Mouse (Mus musculus): Measurements from ENCODE around the gene Emilin1. TPM values are rescaled to one million over a fixed set of nuclear protein-coding genes. Genes with fewer than 3 reads are reported as not detected.

Gene Emilin1
- total and polyA plus RNA-seq, 2 experiments, result 17.8 to 31.5 TPM

- DNase-seq (ENCODE audit: extremely low read depth, low read depth, low spot score), result no peak
Observed at GRCm38 (mm10) chr5:30944344-30944743, 31.1 kb downstream of the Emilin1 start.

GRCm38 (mm10) chr5:30944956-30945781, 32.0 kb downstream of the Emilin1 start, which contains the start of gene Cgref1:
Cgref1 (minus strand) TSS chr5:30945591.
- DNase-seq (ENCODE audit: extremely low read depth, low read depth, low spot score), result no peak
- no peaks in the 10 kb centered on the region for H3K27me3 ChIP-seq (ENCODE audit: control insufficient read depth, insufficient read depth, low read length)
- TF ChIP-seq POLR2A (IDR thresholded peaks at IDR 0.05; ENCODE audit: extremely low read depth, insufficient read depth, low read length) (no peak), CTCF (IDR thresholded peaks at IDR 0.05; ENCODE audit: low read depth, low read length) (peak; percentile 47)

More at GRCm38 (mm10) chr5:30944344-30944743, 31.1 kb downstream of the Emilin1 start:
- Histone ChIP-seq H3K9ac (ENCODE audit: low read depth, low read length) (no peak overlapping the region), H3K4me1 (ENCODE audit: control insufficient read depth, insufficient read depth, low read length) (peaks cover 7% of the 10 kb centered on the region), H3K27me3 (ENCODE audit: control insufficient read depth, insufficient read depth, low read length) (no peaks in the 10 kb centered on the region), H3K36me3 (ENCODE audit: control insufficient read depth, insufficient read depth, low read length) (no peaks in the 10 kb centered on the region), H3K79me2 (ENCODE audit: control insufficient read depth, insufficient read depth, low read length) (no peaks in the 10 kb centered on the region), H3K4me3 (ENCODE audit: insufficient read depth, low read depth, low read length) (no peak overlapping the region), H3K27ac (replicated peaks; ENCODE audit: insufficient read depth, low read depth, low read length) (no peak overlapping the region)
- TF ChIP-seq CTCF (IDR thresholded peaks at IDR 0.05; ENCODE audit: low read depth, low read length), result no peak
- TF ChIP-seq POLR2A (IDR thresholded peaks at IDR 0.05; ENCODE audit: extremely low read depth, insufficient read depth, low read length), result no peak
- 88% methylated on average over 6 of the region's 6 CpGs for WGBS

GRCm38 (mm10) chr5:30948620-30949019, 35.4 kb downstream of the Emilin1 start:
- no peaks in the 10 kb centered on the region; the same call in 1 of the 2 replicates for H3K79me2 ChIP-seq (ENCODE audit: control insufficient read depth, insufficient read depth, low read length)
- H3K36me3 ChIP-seq (ENCODE audit: control insufficient read depth, insufficient read depth, low read length), result peaks cover 4% of the 10 kb centered on the region
- H3K9ac ChIP-seq (ENCODE audit: low read depth, low read length), result no peak overlapping the region
- H3K27ac ChIP-seq (replicated peaks; ENCODE audit: insufficient read depth, low read depth, low read length), result peak overlapping the region; percentile 14; the same call in 1 of the 2 replicates
- TF ChIP-seq CTCF (IDR thresholded peaks at IDR 0.05; ENCODE audit: low read depth, low read length) (no peak), POLR2A (IDR thresholded peaks at IDR 0.05; ENCODE audit: extremely low read depth, insufficient read depth, low read length) (no peak)
- WGBS, result 51% methylated on average over 5 of the region's 5 CpGs
- H3K4me3 ChIP-seq (ENCODE audit: insufficient read depth, low read depth, low read length), result no peak overlapping the region
- peak; percentile 65 for DNase-seq (ENCODE audit: extremely low read depth, low read depth, low spot score)
- peaks cover 22% of the 10 kb centered on the region for H3K4me1 ChIP-seq (ENCODE audit: control insufficient read depth, insufficient read depth, low read length)
- H3K27me3 ChIP-seq (ENCODE audit: control insufficient read depth, insufficient read depth, low read length), result no peaks in the 10 kb centered on the region

More at GRCm38 (mm10) chr5:30944956-30945781, 32.0 kb downstream of the Emilin1 start, which contains the start of gene Cgref1:
- WGBS, result 8% methylated on average over 44 of the region's 44 CpGs
- Histone ChIP-seq H3K4me1 (ENCODE audit: control insufficient read depth, insufficient read depth, low read length) (peaks cover 7% of the 10 kb centered on the region), H3K4me3 (ENCODE audit: insufficient read depth, low read depth, low read length) (peak within 1 kb of the TSS; percentile 53; the same call in 1 of the 2 replicates), H3K9ac (ENCODE audit: low read depth, low read length) (peak within 1 kb of the TSS; percentile 64), H3K36me3 (ENCODE audit: control insufficient read depth, insufficient read depth, low read length) (no peaks in the 10 kb centered on the region), H3K27ac (replicated peaks; ENCODE audit: insufficient read depth, low read depth, low read length) (no peak within 1 kb of the TSS), H3K79me2 (ENCODE audit: control insufficient read depth, insufficient read depth, low read length) (no peaks in the 10 kb centered on the region; the same call in 1 of the 2 replicates)

GRCm38 (mm10) chr5:30949654-30950326, 36.6 kb downstream of the Emilin1 start:
- peak overlapping the region; percentile 80 for H3K9ac ChIP-seq (ENCODE audit: low read depth, low read length)
- no peaks in the 10 kb centered on the region; the same call in 1 of the 2 replicates for H3K79me2 ChIP-seq (ENCODE audit: control insufficient read depth, insufficient read depth, low read length)
- H3K4me3 ChIP-seq (ENCODE audit: insufficient read depth, low read depth, low read length), result peak overlapping the region; percentile 77
- under 1% methylated on average over 31 of the region's 31 CpGs for WGBS
- H3K4me1 ChIP-seq (ENCODE audit: control insufficient read depth, insufficient read depth, low read length), result peaks cover 23% of the 10 kb centered on the region
- peaks cover 14% of the 10 kb centered on the region for H3K36me3 ChIP-seq (ENCODE audit: control insufficient read depth, insufficient read depth, low read length)
- peak overlapping the region; percentile 75 for H3K27ac ChIP-seq (replicated peaks; ENCODE audit: insufficient read depth, low read depth, low read length)
- DNase-seq (ENCODE audit: extremely low read depth, low read depth, low spot score), result peak; percentile 84
- H3K27me3 ChIP-seq (ENCODE audit: control insufficient read depth, insufficient read depth, low read length), result no peaks in the 10 kb centered on the region
- peak; percentile 70 for TF ChIP-seq POLR2A (IDR thresholded peaks at IDR 0.05; ENCODE audit: extremely low read depth, insufficient read depth, low read length)
- no peak for TF ChIP-seq CTCF (IDR thresholded peaks at IDR 0.05; ENCODE audit: low read depth, low read length)

- H3K79me2 ChIP-seq (ENCODE audit: control insufficient read depth, insufficient read depth, low read length), result no peaks in the 10 kb centered on the region; the same call in 1 of the 2 replicates
- peak; percentile 59 for DNase-seq (ENCODE audit: extremely low read depth, low read depth, low spot score)
- WGBS, result 14% methylated on average over 4 of the region's 4 CpGs
Observed at GRCm38 (mm10) chr5:30950451-30950850, 37.2 kb downstream of the Emilin1 start.

More at GRCm38 (mm10) chr5:30950451-30950850, 37.2 kb downstream of the Emilin1 start:
- no peak for TF ChIP-seq POLR2A (IDR thresholded peaks at IDR 0.05; ENCODE audit: extremely low read depth, insufficient read depth, low read length)
- TF ChIP-seq CTCF (IDR thresholded peaks at IDR 0.05; ENCODE audit: low read depth, low read length), result no peak
- H3K9ac ChIP-seq (ENCODE audit: low read depth, low read length), result peak overlapping the region; percentile 80
- peak overlapping the region; percentile 75 for H3K27ac ChIP-seq (replicated peaks; ENCODE audit: insufficient read depth, low read depth, low read length)
- peak overlapping the region; percentile 77 for H3K4me3 ChIP-seq (ENCODE audit: insufficient read depth, low read depth, low read length)
- H3K36me3 ChIP-seq (ENCODE audit: control insufficient read depth, insufficient read depth, low read length), result peaks cover 21% of the 10 kb centered on the region
- H3K4me1 ChIP-seq (ENCODE audit: control insufficient read depth, insufficient read depth, low read length), result peaks cover 22% of the 10 kb centered on the region
- no peaks in the 10 kb centered on the region for H3K27me3 ChIP-seq (ENCODE audit: control insufficient read depth, insufficient read depth, low read length)
